Mouse (Mus musculus) frontal cortex, adult 2 months (tissue): ENCODE measurements around the gene Gm10260. TPM values are rescaled to one million over a fixed set of nuclear protein-coding genes. Genes with fewer than 3 reads are reported as not detected.

Experiments used
- DNase-seq, 2 experiments: peaks; one replicate each; pipeline ENCODE4 v3.0.0; 2022; ENCODE audit warnings: low spot score in 1 of 2; ENCODE audit errors: extremely low spot score in 1 of 2
- polyA plus RNA-seq: library from polyadenylated mRNA; depleted of rRNA; stranded (reverse); fragments of >200 nt; gene quantifications from 2 replicates; pipeline ENCODE4 v1.2.3, GENCODE M21; 2012

The Gm10260 gene
- polyA plus RNA-seq, 1 experiment: 7.0 TPM

DNA sequence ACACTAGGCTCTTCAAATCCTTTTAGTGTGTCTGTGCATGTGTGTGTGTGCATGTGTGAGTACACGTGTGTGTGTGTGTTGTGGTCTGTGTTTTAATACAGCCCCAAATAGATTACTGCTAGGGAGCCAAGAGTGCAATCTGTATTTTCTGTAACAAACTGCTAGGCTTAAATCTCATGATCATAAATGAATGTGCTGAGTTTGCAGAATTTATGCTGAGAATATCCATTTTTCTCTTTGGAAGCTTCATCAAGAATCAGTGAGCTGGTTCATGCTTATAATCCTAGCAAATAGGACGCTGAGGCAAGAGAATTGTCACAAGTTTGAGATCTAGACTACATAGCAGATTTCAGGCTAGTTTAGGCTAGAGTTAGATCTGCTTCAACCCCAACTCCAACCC lies 48.9 kb downstream of the Gm10260 start:
- DNase-seq: no peak
